Mouse (Mus musculus) liver, embryonic 14.5 days (tissue): ENCODE measurements around the gene Itpr3. TPM values are rescaled to one million over a fixed set of nuclear protein-coding genes. Genes with fewer than 3 reads are reported as not detected.

Experiments used
- ATAC-seq: fragments of 200-750 bp; cut with Nextera tagmentation; 2 replicates; pipeline ENCODE4 v1.8.0; 2017; ENCODE audit warnings: moderate number of reproducible peaks, mild to moderate bottlenecking, moderate library complexity; ENCODE audit not compliant: insufficient read depth
- DNase-seq, 3 experiments: peaks; one replicate each; pipeline ENCODE4 v3.0.0-alpha.2; 2012 to 2013; ENCODE audit warnings: low read depth in 3 of 3, low spot score in 3 of 3
- H3K27ac ChIP-seq: fragments of 300-500 bp; sonication (generic); 2 replicates; pipeline ENCODE4 v1.5.1; 2014; ENCODE audit warnings: moderate library complexity, mild to moderate bottlenecking, control low read depth, inconsistent platforms
- H3K27me3 ChIP-seq: fragments of 300-500 bp; sonication (generic); 2 replicates; pipeline ENCODE4 v1.6.1; 2014; ENCODE audit warnings: mild to moderate bottlenecking, low read length, moderate library complexity; ENCODE audit not compliant: control insufficient read depth, insufficient read depth
- H3K36me3 ChIP-seq: fragments of 300-500 bp; sonication (generic); replicated peaks from 2 replicates; pipeline ENCODE4 v1.6.1; 2014; ENCODE audit warnings: low read depth; ENCODE audit not compliant: control insufficient read depth, insufficient read depth
- H3K4me1 ChIP-seq, 2 experiments: fragments of 200-500 bp in 1 of 2; fragments of 300-500 bp in 1 of 2; sonication (generic) in 1 of 2; replicated peaks; 2 replicates each; pipeline ENCODE4 v1.6.1; 2012 to 2014; ENCODE audit warnings: antibody characterized with exemption in 1 of 2, inconsistent platforms in 1 of 2, low read length in 1 of 2; ENCODE audit not compliant: control insufficient read depth in 2 of 2, insufficient read depth in 2 of 2
- H3K4me2 ChIP-seq: fragments of 300-500 bp; sonication (generic); 2 replicates; pipeline ENCODE4 v1.6.1; 2014; ENCODE audit warnings: low read depth, mild to moderate bottlenecking, control low read depth, moderate library complexity
- H3K4me3 ChIP-seq, 2 experiments: fragments of 200-500 bp in 1 of 2; fragments of 300-500 bp in 1 of 2; sonication (generic) in 1 of 2; 2 replicates each; pipeline ENCODE4 v1.5.1; 2012 to 2014; ENCODE audit warnings: low read depth in 2 of 2, low read length in 2 of 2, mild to moderate bottlenecking in 2 of 2, control low read depth in 1 of 2, inconsistent platforms in 1 of 2, moderate library complexity in 1 of 2; ENCODE audit not compliant: insufficient read depth in 1 of 2
- H3K9ac ChIP-seq: fragments of 300-500 bp; sonication (generic); replicated peaks from 2 replicates; pipeline ENCODE4 v1.6.1; 2014; ENCODE audit warnings: mild to moderate bottlenecking, control low read depth, moderate library complexity
- H3K9me3 ChIP-seq: fragments of 300-500 bp; sonication (generic); 2 replicates; pipeline ENCODE4 v1.6.1; 2016; ENCODE audit warnings: low read length, mixed read lengths; ENCODE audit not compliant: control insufficient read depth
- CTCF ChIP-seq: IDR thresholded peaks from 2 replicates; pipeline ENCODE4 v1.5.1; 2016; ENCODE audit warnings: antibody characterized with exemption, low read depth, control low read depth
- EP300 ChIP-seq: IDR thresholded peaks from 2 replicates; pipeline ENCODE4 v1.6.1; 2016; ENCODE audit warnings: antibody characterized with exemption, low read depth
- WGBS: fragments of 180-500 bp; shearing (Covaris S2); extraction: QIAGEN DNeasy Blood & Tissue Kit; methylation state at CpG from one replicate; pipeline ENCODE4 v1.1.7; 2014; ENCODE audit not compliant: insufficient replicate concordance; 5-methylcytosine and 5-hydroxymethylcytosine counted together
- polyA plus RNA-seq, 2 experiments: library from polyadenylated mRNA; depleted of rRNA in 1 of 2; stranded (reverse) in 1 of 2; unstranded in 1 of 2; fragments of >200 nt; fragmentation: Nextera tagmentation in 1 of 2; extraction: Ambion mirVana in 1 of 2; gene quantifications; 2 replicates each; pipeline versions ENCODE4 v1.2.1 to v1.2.3; 2012 to 2014

Gene Itpr3
- polyA plus RNA-seq, 2 experiments, result 0.53 to 0.96 TPM

DNA sequence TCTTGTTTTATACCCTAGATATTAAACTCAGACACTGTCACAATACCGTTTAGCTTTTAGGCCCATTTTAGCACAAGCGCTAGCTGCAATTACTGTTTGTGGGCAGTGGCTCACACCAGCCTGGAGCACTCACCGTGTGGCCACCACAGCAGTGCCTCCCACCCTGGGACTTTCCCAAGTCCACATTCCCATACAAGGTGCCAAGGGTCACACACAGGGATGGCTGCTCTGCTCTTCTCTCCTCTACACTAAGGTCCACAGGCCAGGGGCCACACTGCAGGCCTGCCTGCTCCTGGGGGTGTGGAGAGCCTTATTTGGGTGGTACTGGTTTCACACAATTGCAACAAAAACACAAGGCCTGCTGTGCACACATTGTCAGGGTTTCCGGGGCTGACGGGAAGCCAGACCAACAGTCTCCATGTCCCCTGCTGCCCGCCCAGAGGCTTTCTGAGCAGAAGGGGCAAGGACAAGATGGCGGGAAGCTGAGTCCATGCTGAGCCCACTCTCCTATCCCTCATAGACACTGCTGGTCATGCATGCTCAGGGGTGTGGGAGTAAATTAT, 66.8 kb downstream of the Itpr3 start:
- H3K36me3 ChIP-seq, result no peaks in the 10 kb centered on the region; the same call in none of the 2 replicates
- no peaks in the 10 kb centered on the region for H3K9me3 ChIP-seq
- peaks cover 0 to 5% of the 10 kb centered on the region in 2 experiments; a peak in 1 of 4 replicates for H3K4me1 ChIP-seq
- H3K27ac ChIP-seq, result no peak overlapping the region
- no peak overlapping the region for H3K4me3 ChIP-seq
- WGBS, result 77% methylated on average over 7 of the region's 7 CpGs
- H3K4me2 ChIP-seq, result no peak overlapping the region
- H3K9ac ChIP-seq, result no peak overlapping the region
- peak in 2 of 3 experiments; percentile 10 to 19 for DNase-seq
- no peaks in the 10 kb centered on the region for H3K27me3 ChIP-seq
- ATAC-seq, result peak; percentile 44
- TF ChIP-seq EP300, result no peak

DNA sequence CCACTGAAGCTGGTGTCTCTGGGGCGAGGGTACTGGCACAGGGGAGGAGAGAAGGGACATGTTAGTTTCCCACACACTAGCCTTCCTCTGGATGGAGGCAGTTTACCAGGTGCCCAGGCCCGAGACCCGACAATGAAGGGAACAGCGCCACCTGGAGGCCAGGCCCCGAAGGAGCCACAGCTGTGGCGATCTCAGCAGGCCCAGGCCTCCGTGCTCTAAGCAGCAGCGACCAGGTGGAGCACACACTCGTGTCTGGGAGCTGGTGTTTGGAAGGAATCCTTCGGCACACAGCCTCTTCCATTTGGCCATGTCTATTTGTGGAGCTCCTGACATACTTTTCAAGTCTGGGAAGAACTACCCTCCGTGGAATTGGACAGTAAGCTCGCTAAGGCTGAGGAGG, 68.1 kb downstream of the Itpr3 start:
- 34% methylated on average over 12 of the region's 12 CpGs for WGBS
- H3K36me3 ChIP-seq, result no peaks in the 10 kb centered on the region; the same call in none of the 2 replicates
- H3K4me2 ChIP-seq, result no peak overlapping the region
- TF ChIP-seq CTCF (peak; percentile 95), EP300 (no peak)
- no peak overlapping the region for H3K4me3 ChIP-seq
- no peak; the same call in 1 of the 2 replicates for ATAC-seq
- no peak overlapping the region for H3K9ac ChIP-seq
- no peaks in the 10 kb centered on the region for H3K27me3 ChIP-seq
- peaks cover 0 to 5% of the 10 kb centered on the region in 2 experiments; a peak in 1 of 4 replicates for H3K4me1 ChIP-seq
- DNase-seq, result peak in 2 of 3 experiments; percentile 28 to 34
- H3K9me3 ChIP-seq, result no peaks in the 10 kb centered on the region
- H3K27ac ChIP-seq, result no peak overlapping the region

DNA sequence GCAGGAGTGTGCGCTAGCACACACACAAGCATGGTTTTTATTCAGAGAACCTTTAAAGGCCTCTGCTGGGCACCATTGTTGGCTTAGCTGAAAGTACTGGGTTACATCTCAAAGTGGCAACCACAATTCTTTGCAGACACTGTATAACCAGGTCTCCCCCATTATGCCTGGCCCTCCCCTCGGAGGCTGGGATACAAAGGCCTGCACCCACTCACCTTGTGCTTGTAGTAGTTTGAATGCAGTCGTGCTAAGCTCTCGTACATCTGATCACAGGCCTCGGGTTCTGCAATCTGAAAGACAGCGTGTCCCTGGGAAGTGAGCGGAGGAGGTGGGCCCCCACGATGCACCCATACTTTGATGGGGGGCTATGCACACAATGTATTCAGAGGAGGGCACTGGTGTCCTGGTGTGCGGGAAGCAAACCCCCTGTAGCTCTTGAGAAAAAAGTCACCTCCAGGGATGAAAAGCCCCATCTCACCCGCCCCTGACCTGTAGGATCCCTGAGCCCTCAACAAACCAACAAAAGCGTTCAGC, 68.6 kb downstream of the Itpr3 start:
- Histone ChIP-seq H3K4me2 (no peak overlapping the region), H3K4me3 (no peak overlapping the region), H3K4me1 (peaks cover 0 to 5% of the 10 kb centered on the region in 2 experiments; a peak in 1 of 4 replicates), H3K27me3 (no peaks in the 10 kb centered on the region), H3K27ac (no peak overlapping the region), H3K9ac (no peak overlapping the region), H3K36me3 (no peaks in the 10 kb centered on the region; the same call in none of the 2 replicates), H3K9me3 (no peaks in the 10 kb centered on the region)
- WGBS, result 79% methylated on average over 11 of the region's 11 CpGs
- no peak for TF ChIP-seq CTCF
- TF ChIP-seq EP300, result no peak
- ATAC-seq, result no peak
- DNase-seq, result no peak

DNA sequence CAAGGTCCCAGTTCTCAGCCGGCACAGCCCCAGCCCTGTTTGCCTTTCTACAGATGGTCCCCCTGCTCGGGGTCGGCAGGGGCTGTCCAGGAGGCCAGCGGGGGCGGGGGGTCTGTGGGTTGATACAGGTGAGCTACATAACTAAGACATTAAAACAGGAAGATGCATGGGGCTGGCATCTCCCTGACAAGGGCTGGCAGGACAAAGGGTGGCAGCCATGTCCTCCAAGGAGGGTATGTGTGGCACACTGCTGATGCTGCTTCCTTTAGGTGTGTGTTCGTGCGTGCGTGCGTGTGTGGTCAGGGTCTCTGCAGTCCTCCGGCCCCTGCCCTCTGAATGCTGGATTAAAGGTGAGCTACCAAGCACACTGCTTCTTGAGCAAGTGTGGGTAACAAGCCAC, 69.9 kb downstream of the Itpr3 start:
- Histone ChIP-seq H3K27me3 (no peaks in the 10 kb centered on the region), H3K9ac (no peak overlapping the region), H3K36me3 (no peaks in the 10 kb centered on the region; the same call in none of the 2 replicates), H3K4me2 (no peak overlapping the region), H3K4me3 (no peak overlapping the region), H3K27ac (no peak overlapping the region), H3K4me1 (peaks cover 0 to 5% of the 10 kb centered on the region in 2 experiments; a peak in 1 of 4 replicates), H3K9me3 (no peaks in the 10 kb centered on the region)
- ATAC-seq (no peak), DNase-seq (no peak)
- no peak for TF ChIP-seq CTCF
- no peak for TF ChIP-seq EP300
- WGBS, result 78% methylated on average over 10 of the region's 10 CpGs

DNA sequence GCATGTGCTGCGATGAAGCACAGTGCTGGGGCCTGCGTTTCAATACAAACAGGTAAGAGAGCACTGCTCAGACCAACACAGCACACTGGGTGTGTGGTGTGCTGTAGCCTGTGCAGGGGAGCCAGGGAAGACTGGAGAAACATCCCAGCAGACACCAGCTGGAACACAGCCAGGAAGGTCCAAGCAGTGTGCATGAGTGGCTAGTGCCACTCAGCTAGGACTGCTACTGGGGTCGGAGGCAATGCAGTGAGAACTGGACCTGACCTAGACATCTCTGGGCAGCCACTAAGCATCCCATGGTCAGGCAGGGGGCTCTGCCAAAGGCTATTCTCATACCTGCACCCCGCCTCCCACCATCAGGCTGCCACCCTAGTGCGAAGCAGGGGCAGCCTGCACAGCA, 71.1 kb downstream of the Itpr3 start:
- no peak overlapping the region for H3K27ac ChIP-seq
- WGBS, result 82% methylated on average over 5 of the region's 5 CpGs
- DNase-seq (no peak), ATAC-seq (no peak)
- H3K4me3 ChIP-seq, result no peak overlapping the region
- no peaks in the 10 kb centered on the region; the same call in none of the 2 replicates for H3K36me3 ChIP-seq
- no peak overlapping the region for H3K9ac ChIP-seq
- no peak overlapping the region for H3K4me2 ChIP-seq
- peaks cover 5 to 14% of the 10 kb centered on the region in 2 experiments for H3K4me1 ChIP-seq
- TF ChIP-seq EP300 (no peak), CTCF (no peak)
- H3K27me3 ChIP-seq, result no peaks in the 10 kb centered on the region
- H3K9me3 ChIP-seq, result no peaks in the 10 kb centered on the region
